Mouse (Mus musculus) urinary bladder, postnatal 10 days (tissue): Measurements from ENCODE around the gene Ppat.
"Not testable (repeated sequence)": the region's sequence is repeated elsewhere in the genome, so short reads cannot be mapped to it uniquely, and the experiment has no call there.

Source experiments
- DNase-seq: peaks from one replicate; pipeline ENCODE4 v3.0.0; 2022; ENCODE audit warnings: low spot score

Gene Ppat

GRCm38 (mm10) chr5:76947758-76948157, 3.6 kb downstream of the Ppat start:
- no peak for DNase-seq

DNA sequence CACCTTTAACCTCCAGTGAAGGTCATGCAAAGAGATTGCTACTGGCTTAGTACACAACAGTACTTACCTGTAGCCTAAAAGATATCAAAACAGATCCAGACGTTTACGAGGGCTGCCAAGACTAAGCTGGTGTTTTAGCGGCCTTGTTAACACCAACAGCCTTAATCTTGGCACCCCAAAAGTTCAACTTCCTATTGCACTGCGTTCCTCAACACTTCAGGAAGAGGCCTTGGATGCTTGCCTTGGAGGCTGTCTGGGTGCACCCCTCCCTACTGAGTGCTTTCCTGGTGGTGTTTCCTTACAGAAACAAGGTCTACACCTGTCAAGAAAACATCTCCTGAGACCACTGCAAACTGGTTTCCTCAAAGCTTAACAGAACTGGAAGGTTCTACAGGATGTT, 4.2 kb downstream of the Ppat start:
- no peak for DNase-seq

DNA sequence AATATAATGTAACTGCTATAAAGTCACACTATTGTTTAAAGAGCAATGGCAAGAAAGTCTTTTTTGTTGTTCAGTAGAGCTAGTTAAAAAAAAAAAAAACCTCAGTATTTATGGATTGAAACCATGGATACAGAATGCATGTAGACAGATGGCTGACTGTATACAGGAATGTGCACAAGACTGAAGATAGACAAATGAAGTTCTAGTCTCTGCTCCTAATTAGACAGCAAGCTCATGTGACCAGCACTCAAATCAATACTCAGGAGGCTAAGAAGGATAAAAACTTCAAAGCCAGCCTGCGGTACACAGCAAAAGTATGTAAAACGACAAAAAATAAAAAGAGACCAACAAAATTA, 5.7 kb downstream of the Ppat start:
- no peak for DNase-seq

- no peak for DNase-seq
These were observed 6.3 kb downstream of the Ppat start for GRCm38 (mm10) chr5:76944965-76945677.

DNA sequence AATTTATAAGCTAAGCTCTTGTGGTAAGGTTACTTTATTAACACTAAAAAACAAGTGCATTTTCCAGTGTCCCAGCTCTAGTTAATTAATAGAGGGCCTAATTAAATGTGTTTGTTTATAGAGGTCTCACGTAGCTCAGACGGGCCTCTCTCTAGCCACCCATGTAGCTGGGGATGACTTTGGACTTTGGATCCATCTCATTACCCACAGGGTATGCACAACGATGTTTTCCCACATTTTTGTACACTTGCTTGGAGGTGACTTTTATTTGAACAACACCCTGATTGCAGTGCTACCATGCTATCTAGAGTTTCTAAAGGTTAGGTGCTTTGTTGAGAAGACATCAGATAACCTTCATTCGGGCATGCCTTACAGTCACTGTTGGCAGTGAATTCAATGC, 8.9 kb downstream of the Ppat start:
- no peak for DNase-seq

DNA sequence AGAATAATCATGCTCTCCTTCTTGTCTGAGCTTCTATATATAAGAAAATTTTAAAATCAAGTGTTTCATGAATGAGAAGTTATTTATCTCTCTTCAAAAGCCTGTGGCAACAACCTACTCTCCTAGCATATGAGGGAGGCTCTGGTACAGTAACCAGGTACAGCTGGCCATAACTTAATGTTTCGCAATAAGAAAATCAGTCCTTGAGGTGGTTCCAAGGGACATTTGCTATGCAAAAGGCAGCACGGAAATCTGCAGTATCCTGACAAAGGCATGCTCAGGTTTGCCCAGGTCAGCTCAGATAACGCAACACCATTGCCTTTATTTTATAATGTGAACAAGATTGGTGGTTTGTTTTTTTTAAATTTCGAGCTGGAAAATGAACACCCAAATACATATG, 9.4 kb downstream of the Ppat start:
- no peak for DNase-seq

GRCm38 (mm10) chr5:76939717-76940116, 11.7 kb downstream of the Ppat start:
- no peak for DNase-seq

- no peak for DNase-seq
These were observed 22.0 kb downstream of the Ppat start for GRCm38 (mm10) chr5:76929180-76929877.

GRCm38 (mm10) chr5:76928124-76928832, 23.1 kb downstream of the Ppat start:
- no peak for DNase-seq

GRCm38 (mm10) chr5:76924296-76924695, 27.1 kb downstream of the Ppat start:
- DNase-seq = no peak

- DNase-seq = peak; percentile 18
These were observed 27.9 kb downstream of the Ppat start for GRCm38 (mm10) chr5:76923428-76923827.

DNA sequence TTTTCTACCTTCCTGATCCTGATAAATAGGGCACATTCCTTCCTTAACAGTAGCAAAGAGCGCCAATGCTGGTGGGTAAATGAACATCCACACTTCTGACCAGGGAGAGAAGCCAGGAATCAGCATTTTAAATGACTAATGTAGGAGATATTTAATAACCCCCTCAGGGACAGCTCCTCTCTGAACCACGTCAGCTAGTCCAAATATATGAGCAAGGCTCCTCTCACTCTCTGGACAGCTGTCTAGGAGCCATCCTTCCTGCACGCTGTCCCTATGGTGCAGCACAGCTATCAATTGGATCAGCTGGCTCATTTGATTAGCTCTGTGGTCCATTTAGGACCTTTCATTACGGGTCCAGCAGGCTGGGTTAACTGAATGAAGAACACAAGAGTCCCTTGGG, 28.5 kb downstream of the Ppat start:
- DNase-seq = no peak

GRCm38 (mm10) chr5:76912522-76912921, 38.9 kb downstream of the Ppat start:
- DNase-seq = not testable (repeated sequence)

DNA sequence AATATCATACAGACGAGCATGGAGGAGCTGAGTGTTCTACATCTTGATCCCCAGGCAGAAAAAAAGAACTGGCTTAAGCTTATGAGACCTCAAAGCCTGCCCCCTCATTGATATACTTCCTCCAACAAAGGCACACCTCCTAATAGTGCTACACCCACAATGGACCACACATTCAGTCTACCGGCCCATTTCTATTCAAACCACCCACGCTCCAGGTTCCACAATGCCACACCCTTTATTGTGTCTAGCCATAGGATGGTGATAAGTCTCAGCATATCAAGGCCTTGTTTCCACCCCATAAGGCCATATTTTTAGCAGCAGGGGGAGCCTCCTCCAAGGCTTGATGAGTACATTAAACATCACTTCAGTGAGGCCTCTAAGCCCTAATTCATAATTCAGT, 40.6 kb downstream of the Ppat start:
- no peak for DNase-seq

DNA sequence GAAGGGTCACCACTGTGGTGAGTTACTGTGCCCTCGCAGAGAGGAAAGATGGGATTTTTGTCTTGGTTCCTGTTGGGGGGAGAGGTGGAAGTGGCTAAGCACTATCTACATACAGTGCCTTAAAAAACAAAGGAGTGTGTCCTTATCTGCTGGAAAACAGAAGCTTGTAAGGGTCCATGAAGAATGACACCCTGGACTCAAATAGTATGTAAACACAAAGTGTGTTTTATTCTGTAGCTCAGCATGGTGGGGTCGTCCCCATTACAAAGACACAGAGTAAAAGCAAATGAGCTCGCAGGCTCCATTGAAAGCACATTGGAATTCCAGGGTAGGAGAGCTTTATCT, 45.3 kb downstream of the Ppat start:
- DNase-seq = no peak

DNA sequence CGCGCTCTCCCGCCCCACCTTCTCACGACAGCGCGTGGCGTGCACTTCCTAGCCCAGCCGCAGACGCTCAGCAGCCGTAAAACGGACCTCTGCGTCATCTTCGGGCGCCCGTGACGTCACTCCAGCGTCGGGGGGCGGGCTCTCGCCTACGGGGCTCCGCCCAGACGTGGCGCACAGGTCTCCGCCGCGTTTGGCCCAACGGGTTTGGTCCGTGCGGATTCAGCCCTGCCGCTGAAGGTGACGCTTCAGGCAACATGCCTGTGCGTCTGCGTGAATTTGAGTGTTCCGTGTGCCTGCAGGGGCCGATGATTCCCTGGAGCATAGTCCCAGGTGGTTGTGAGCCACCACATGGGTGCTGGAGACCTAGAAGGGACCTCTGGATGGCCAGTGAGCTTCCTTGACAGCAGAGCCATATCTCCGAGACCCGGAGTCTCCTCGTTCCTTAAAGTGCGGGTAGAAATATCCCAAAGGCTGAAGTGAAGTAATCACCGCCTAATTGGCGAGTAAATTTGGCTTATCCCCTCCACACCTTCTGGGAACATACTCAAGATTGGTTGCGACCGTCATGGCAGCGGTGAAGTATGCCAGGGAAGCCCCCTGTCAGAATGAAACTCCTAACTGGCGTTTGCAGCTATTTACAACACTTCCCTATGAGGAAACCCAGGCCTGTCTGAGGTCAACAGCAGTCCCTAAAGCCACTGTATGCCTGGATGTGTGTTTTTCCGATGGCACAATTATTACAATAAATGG, 45.8 kb downstream of the Ppat start, which contains the start of gene Aasdh:
Aasdh (minus strand) TSS at position 110 of the 750 bp plus-strand sequence.
- peak; percentile 96 for DNase-seq

DNA sequence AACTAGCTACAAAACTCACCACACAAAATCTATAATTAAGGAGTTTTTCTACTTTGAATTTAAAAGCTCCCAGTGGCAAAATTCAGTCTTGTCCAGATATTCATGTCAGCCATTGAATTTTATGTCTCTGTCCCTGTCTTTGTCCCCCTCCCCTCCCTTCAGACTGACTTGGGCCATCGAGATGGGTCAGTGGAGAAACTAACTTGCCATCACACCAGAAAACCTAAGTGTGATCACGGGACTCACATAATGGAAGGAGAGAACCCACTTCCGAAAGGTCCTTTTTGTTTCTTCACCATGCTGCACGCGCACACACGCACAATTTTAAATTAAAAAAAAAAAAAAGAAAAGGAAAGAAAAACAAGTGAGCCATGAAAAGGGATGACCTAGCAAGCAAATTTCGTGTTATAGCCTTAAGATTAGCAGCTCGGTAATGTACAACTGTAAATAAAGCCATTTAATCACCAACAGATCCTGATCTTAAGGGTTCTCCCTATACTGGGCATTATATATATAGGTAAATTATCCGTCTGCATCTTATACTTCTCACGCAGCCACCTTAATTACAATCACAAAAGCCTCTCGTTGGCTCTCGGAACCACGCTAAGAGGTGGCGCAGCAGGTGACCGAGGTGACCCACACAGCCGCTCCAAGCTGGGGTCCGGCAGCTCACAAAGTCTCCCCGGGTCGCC, 46.5 kb downstream of the Ppat start:
- DNase-seq = no peak

DNA sequence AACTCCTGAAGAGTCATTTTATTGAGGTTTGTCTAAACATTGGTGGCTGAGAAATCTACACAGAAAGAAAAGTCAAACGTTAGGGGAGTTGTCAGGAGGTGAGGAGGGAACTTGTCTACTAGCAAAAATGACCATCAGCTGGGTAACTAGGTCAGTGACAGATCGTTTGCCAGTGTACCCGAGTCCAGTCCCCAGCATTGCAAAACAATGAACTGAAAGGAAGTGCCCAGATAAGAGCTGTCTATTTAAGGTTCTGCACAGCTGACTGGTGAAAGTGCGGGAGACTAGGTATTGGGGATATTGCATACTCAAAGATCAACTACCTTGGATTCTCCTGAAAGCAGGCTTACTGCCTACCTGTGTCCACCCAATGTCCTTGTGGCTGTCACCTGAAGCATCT, 49.2 kb downstream of the Ppat start:
- DNase-seq = no peak

- no peak for DNase-seq
These were observed 58.3 kb downstream of the Ppat start for GRCm38 (mm10) chr5:76893084-76893483.

DNA sequence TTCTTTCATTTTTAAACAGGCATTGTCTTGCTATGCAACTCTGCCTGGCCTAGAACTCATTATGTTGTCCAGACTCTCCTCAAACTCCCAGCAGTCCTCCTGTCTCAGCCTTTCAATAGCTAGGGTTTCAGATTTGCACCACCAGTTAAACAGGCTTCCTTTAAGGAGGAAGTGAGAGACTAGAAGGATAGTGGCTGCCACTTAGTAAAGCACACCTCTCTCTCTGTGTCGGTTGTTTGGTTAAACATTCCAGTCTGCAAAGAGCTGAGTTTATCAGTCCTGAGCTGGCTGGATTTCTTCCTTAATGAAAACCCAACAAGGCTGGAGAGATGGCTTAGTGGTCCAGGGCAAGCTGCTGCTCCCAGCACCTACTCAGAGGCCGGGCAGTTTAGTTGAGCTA, 58.8 kb downstream of the Ppat start:
- DNase-seq = no peak

DNA sequence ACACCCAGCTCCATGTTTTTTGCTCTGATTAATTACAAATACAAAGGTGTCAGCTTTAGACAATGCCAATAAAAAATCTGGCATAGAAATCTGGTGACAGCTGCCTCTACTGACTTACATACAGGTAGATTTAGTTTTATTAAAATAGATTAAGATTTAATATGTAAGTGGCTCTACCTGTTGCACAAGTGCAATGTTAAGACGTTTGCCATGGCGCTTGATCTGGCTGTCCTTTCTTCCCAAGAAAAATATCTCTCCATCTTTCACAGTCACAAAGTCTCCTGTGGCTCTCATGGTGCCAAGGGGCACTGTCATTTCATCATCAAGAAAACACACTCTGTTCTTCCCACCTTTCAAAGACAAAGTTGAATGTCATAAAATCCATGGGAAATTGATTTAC, 64.4 kb downstream of the Ppat start:
- no peak for DNase-seq

DNA sequence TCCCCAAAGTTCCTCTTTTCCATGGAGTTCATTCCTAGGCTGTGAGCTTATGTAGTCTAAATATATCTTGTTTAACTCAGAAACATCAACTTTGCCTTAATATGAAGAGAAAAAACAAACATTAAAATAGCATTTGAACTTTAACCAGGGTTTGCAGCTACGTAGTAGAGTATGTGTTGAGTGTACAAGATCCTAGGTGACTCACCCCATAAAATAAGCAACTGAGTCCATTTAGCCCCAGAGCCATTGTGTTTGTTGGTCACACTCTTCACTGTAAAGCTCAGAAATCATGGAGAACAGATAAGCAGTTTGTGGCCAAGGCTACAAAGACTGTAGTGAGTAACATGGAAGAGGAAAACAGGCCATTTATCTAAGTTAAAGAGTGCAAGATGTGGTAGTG, 67.3 kb downstream of the Ppat start:
- DNase-seq = no peak
